Mouse (Mus musculus) kidney, adult 2 months (tissue): ENCODE results near the gene Spin1.

Experiments
- CTCF ChIP-seq: fragments of 200-500 bp; conservative IDR thresholded peaks from 2 replicates; pipeline ENCODE4 v1.5.1; 2011; ENCODE audit warnings: low read depth, mild to moderate bottlenecking, control low read depth, low read length, moderate library complexity, mixed read lengths; ENCODE audit not compliant: insufficient read depth, insufficient read length
- POLR2A ChIP-seq: fragments of 200-500 bp; IDR thresholded peaks from one replicate; pipeline ENCODE4 v1.6.1; 2011; ENCODE audit warnings: low read depth, low read length, control low read depth

GRCm38 (mm10) chr13:51084241-51084640, 16.4 kb upstream of the Spin1 start:
- TF ChIP-seq POLR2A: no peak
- TF ChIP-seq CTCF: no peak
